Mouse (Mus musculus) bone marrow, adult 2 months (tissue): ENCODE results near the gene Fam151a.

Source experiments
- CTCF ChIP-seq: fragments of 200-500 bp; IDR thresholded peaks from 2 replicates; pipeline ENCODE4 v1.5.1; 2011; ENCODE audit warnings: low read length, control low read depth; ENCODE audit not compliant: control insufficient read depth, insufficient read depth
- POLR2A ChIP-seq: fragments of 200-500 bp; IDR thresholded peaks from 2 replicates; pipeline ENCODE4 v1.6.1; 2011; ENCODE audit warnings: low read depth, mild to moderate bottlenecking, control low read depth, low read length, borderline replicate concordance; ENCODE audit not compliant: control insufficient read depth

- TF ChIP-seq CTCF (no peak), POLR2A (no peak)
Measured at GRCm38 (mm10) chr4:106772558-106772957, 38.9 kb downstream of the Fam151a start.
